Mouse (Mus musculus): ENCODE data around the gene Ros1.

- TF ChIP-seq CTCF (IDR thresholded peaks at IDR 0.05; ENCODE audit: low read depth): no peak
- TF ChIP-seq EP300 (optimal IDR thresholded peaks at IDR 0.05): no peak
Measured at GRCm38 (mm10) chr10:52018471-52018870, 176.6 kb downstream of the Ros1 start.
